Mouse (Mus musculus) cerebellum, adult 2 months (tissue): ENCODE results near the gene Sgcd.

ENCODE experiments used
- CTCF ChIP-seq: fragments of 200-500 bp; IDR thresholded peaks from 2 replicates; pipeline ENCODE4 v1.5.1; 2011; ENCODE audit warnings: low read depth, mild to moderate bottlenecking, control low read depth, low read length, moderate library complexity, borderline replicate concordance; ENCODE audit not compliant: insufficient read depth
- POLR2A ChIP-seq: fragments of 200-500 bp; IDR thresholded peaks from 2 replicates; pipeline ENCODE4 v1.6.1; 2011; ENCODE audit warnings: low read length, control low read depth, borderline replicate concordance; ENCODE audit not compliant: insufficient read depth

DNA sequence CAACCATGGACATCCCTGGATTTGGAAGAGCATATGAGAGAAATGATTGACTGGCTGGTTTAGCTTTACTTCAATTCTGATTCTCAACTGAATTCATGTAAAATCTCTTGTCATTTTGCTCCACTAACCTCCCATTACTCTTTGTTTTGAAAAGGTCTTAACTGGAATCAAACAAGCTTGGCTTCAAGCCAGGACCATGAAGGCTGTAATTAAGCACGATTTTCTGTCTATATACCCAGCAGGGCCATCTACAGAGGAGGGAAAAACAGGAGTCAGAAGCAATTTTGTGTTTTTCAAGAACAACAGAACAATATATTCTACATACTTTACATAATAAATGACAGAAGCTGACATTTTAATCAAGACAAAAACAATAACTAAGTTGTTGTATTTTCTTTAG is 915.2 kb downstream of the Sgcd start:
- TF ChIP-seq CTCF = no peak
- no peak for TF ChIP-seq POLR2A
